Mouse (Mus musculus) midbrain, embryonic 15.5 days (tissue): ENCODE measurements at regions not wholly inside any gene's neighbourhood (a gene's known extent, or its start where the extent isn't known, plus 50 kb on each side); places are given as distances from the start of the nearest gene placed in this dataset.

Source experiments
- ATAC-seq: fragments of 200-750 bp; cut with Nextera tagmentation; replicated peaks from 2 replicates; pipeline ENCODE4 v1.8.0; 2017; ENCODE audit warnings: moderate TSS enrichment
- H3K27ac ChIP-seq: fragments of 300-500 bp; sonication (generic); 2 replicates; pipeline ENCODE4 v1.5.1; 2015; ENCODE audit warnings: mild to moderate bottlenecking, inconsistent platforms
- H3K27me3 ChIP-seq: fragments of 300-500 bp; sonication (generic); replicated peaks from 2 replicates; pipeline ENCODE4 v1.6.1; 2015; ENCODE audit warnings: inconsistent platforms
- H3K36me3 ChIP-seq: fragments of 300-500 bp; sonication (generic); replicated peaks from 2 replicates; pipeline ENCODE4 v1.6.1; 2015; ENCODE audit warnings: inconsistent platforms
- H3K4me1 ChIP-seq: fragments of 300-500 bp; sonication (generic); 2 replicates; pipeline ENCODE4 v1.6.1; 2015; ENCODE audit warnings: inconsistent platforms
- H3K4me2 ChIP-seq: fragments of 300-500 bp; sonication (generic); 2 replicates; pipeline ENCODE4 v1.6.1; 2015; ENCODE audit warnings: inconsistent platforms, mild to moderate bottlenecking, moderate library complexity
- H3K4me3 ChIP-seq: fragments of 300-500 bp; sonication (generic); 2 replicates; pipeline ENCODE4 v1.5.1; 2015; ENCODE audit warnings: mild to moderate bottlenecking, inconsistent platforms
- H3K9ac ChIP-seq: fragments of 300-500 bp; sonication (generic); 2 replicates; pipeline ENCODE4 v1.6.1; 2015; ENCODE audit warnings: mild to moderate bottlenecking, inconsistent platforms
- H3K9me3 ChIP-seq: fragments of 300-500 bp; sonication (generic); 2 replicates; pipeline ENCODE4 v1.6.1; 2016; ENCODE audit warnings: inconsistent platforms
- WGBS: fragments of 180-500 bp; shearing (Covaris S2); methylation state at CpG from one replicate; pipeline ENCODE4 v1.1.7; 2015; ENCODE audit warnings: mixed read lengths; 5-methylcytosine and 5-hydroxymethylcytosine counted together

GRCm38 (mm10) chr11:89192815-89193214 is 109.3 kb downstream of the Nog start:
- Histone ChIP-seq H3K27ac (no peak overlapping the region), H3K4me3 (no peak overlapping the region), H3K9ac (no peak overlapping the region), H3K36me3 (no peaks in the 10 kb centered on the region), H3K4me2 (no peak overlapping the region), H3K9me3 (no peaks in the 10 kb centered on the region), H3K4me1 (no peaks in the 10 kb centered on the region), H3K27me3 (no peaks in the 10 kb centered on the region)
- no peak for ATAC-seq
- WGBS = 65% methylated on average over 3 of the region's 3 CpGs

GRCm38 (mm10) chr11:89186911-89187621 is 113.4 kb downstream of the Gm525 start:
- Histone ChIP-seq H3K36me3 (no peaks in the 10 kb centered on the region), H3K27me3 (no peaks in the 10 kb centered on the region), H3K4me3 (peak overlapping the region; percentile 17), H3K4me1 (peaks cover 19% of the 10 kb centered on the region), H3K9ac (0 out of 2 replicates have a peak overlapping the region, but pooled peaks have one; percentile 10), H3K9me3 (no peaks in the 10 kb centered on the region), H3K27ac (peak overlapping the region; percentile 36; the same call in 1 of the 2 replicates), H3K4me2 (peak overlapping the region; percentile 36)
- ATAC-seq = peak; percentile 56; the same call in 1 of the 2 replicates
- 6% methylated on average over 26 of the region's 26 CpGs for WGBS

GRCm38 (mm10) chr11:89185862-89186261 is 112.2 kb downstream of the Gm525 start:
- ATAC-seq = no peak
- WGBS = 50% methylated on average over 6 of the region's 6 CpGs

GRCm38 (mm10) chr11:89181471-89181870 is 107.8 kb downstream of the Gm525 start:
- Histone ChIP-seq H3K36me3 (no peaks in the 10 kb centered on the region), H3K4me3 (no peak overlapping the region), H3K27ac (no peak overlapping the region), H3K9me3 (no peaks in the 10 kb centered on the region), H3K9ac (no peak overlapping the region), H3K4me1 (peaks cover 10% of the 10 kb centered on the region), H3K4me2 (no peak overlapping the region), H3K27me3 (no peaks in the 10 kb centered on the region)
- 79% methylated on average over 5 of the region's 5 CpGs for WGBS
- no peak for ATAC-seq

More at GRCm38 (mm10) chr11:89185862-89186261, 112.2 kb downstream of the Gm525 start:
- no peak overlapping the region for H3K27ac ChIP-seq
- H3K9ac ChIP-seq = no peak overlapping the region
- no peaks in the 10 kb centered on the region for H3K27me3 ChIP-seq
- H3K36me3 ChIP-seq = no peaks in the 10 kb centered on the region
- H3K4me2 ChIP-seq = no peak overlapping the region
- H3K4me3 ChIP-seq = no peak overlapping the region
- H3K9me3 ChIP-seq = no peaks in the 10 kb centered on the region
- peaks cover 19% of the 10 kb centered on the region for H3K4me1 ChIP-seq

- H3K27ac ChIP-seq = no peak overlapping the region
Observed at GRCm38 (mm10) chr11:89178436-89178835, 104.8 kb downstream of the Gm525 start.

GRCm38 (mm10) chr11:89175511-89175910 is 101.9 kb downstream of the Gm525 start:
- Histone ChIP-seq H3K9me3 (no peaks in the 10 kb centered on the region), H3K27ac (no peak overlapping the region), H3K4me3 (no peak overlapping the region), H3K9ac (no peak overlapping the region), H3K4me1 (no peaks in the 10 kb centered on the region; the same call in 1 of the 2 replicates), H3K36me3 (no peaks in the 10 kb centered on the region), H3K4me2 (no peak overlapping the region), H3K27me3 (peaks cover 6% of the 10 kb centered on the region; the same call in 1 of the 2 replicates)
- WGBS = 15% methylated on average over 9 of the region's 9 CpGs
- no peak for ATAC-seq

More at GRCm38 (mm10) chr11:89178436-89178835, 104.8 kb downstream of the Gm525 start:
- Histone ChIP-seq H3K27me3 (peaks cover 6% of the 10 kb centered on the region; the same call in 1 of the 2 replicates), H3K9ac (no peak overlapping the region), H3K4me1 (no peaks in the 10 kb centered on the region; the same call in 1 of the 2 replicates), H3K36me3 (no peaks in the 10 kb centered on the region), H3K4me2 (no peak overlapping the region), H3K4me3 (no peak overlapping the region), H3K9me3 (no peaks in the 10 kb centered on the region)
- no peak for ATAC-seq
- 95% methylated on average over 7 of the region's 7 CpGs for WGBS

- Histone ChIP-seq H3K9ac (no peak overlapping the region), H3K4me3 (no peak overlapping the region), H3K27me3 (peaks cover 6% of the 10 kb centered on the region; the same call in 1 of the 2 replicates), H3K9me3 (no peaks in the 10 kb centered on the region), H3K4me2 (no peak overlapping the region), H3K4me1 (no peaks in the 10 kb centered on the region; the same call in 1 of the 2 replicates), H3K27ac (no peak overlapping the region), H3K36me3 (no peaks in the 10 kb centered on the region)
- no peak for ATAC-seq
- 33% methylated on average over 6 of the region's 6 CpGs for WGBS
Observed at GRCm38 (mm10) chr11:89174967-89175366, 101.3 kb downstream of the Gm525 start.

GRCm38 (mm10) chr11:89165278-89165677 is 91.6 kb downstream of the Gm525 start:
- Histone ChIP-seq H3K27me3 (peaks cover 4% of the 10 kb centered on the region; the same call in 1 of the 2 replicates), H3K9me3 (no peaks in the 10 kb centered on the region), H3K27ac (no peak overlapping the region), H3K9ac (no peak overlapping the region), H3K4me2 (no peak overlapping the region), H3K36me3 (no peaks in the 10 kb centered on the region), H3K4me1 (no peaks in the 10 kb centered on the region), H3K4me3 (no peak overlapping the region)
- ATAC-seq = no peak
- 10% methylated on average over 6 of the region's 6 CpGs for WGBS

GRCm38 (mm10) chr11:89153466-89154406 is 80.1 kb downstream of the Gm525 start:
- H3K36me3 ChIP-seq = no peaks in the 10 kb centered on the region
- no peak overlapping the region for H3K27ac ChIP-seq
- H3K9ac ChIP-seq = no peak overlapping the region
- no peaks in the 10 kb centered on the region for H3K27me3 ChIP-seq
- H3K4me1 ChIP-seq = no peaks in the 10 kb centered on the region
- WGBS = 80% methylated on average over 13 of the region's 13 CpGs
- H3K9me3 ChIP-seq = no peaks in the 10 kb centered on the region
- H3K4me2 ChIP-seq = no peak overlapping the region
- no peak for ATAC-seq
- no peak overlapping the region for H3K4me3 ChIP-seq

- H3K4me1 ChIP-seq = no peaks in the 10 kb centered on the region
- WGBS = 94% methylated on average over 8 of the region's 8 CpGs
- no peak overlapping the region for H3K4me2 ChIP-seq
- H3K4me3 ChIP-seq = no peak overlapping the region
- no peak overlapping the region for H3K27ac ChIP-seq
- no peak overlapping the region for H3K9ac ChIP-seq
- H3K27me3 ChIP-seq = no peaks in the 10 kb centered on the region
- no peaks in the 10 kb centered on the region for H3K36me3 ChIP-seq
- H3K9me3 ChIP-seq = no peaks in the 10 kb centered on the region
- ATAC-seq = no peak
Observed at GRCm38 (mm10) chr11:89147990-89148389, 74.3 kb downstream of the Gm525 start.

GRCm38 (mm10) chr11:89145281-89145945 is 71.8 kb downstream of the Gm525 start:
- Histone ChIP-seq H3K9me3 (no peaks in the 10 kb centered on the region), H3K36me3 (no peaks in the 10 kb centered on the region), H3K27me3 (no peaks in the 10 kb centered on the region), H3K9ac (no peak overlapping the region), H3K4me1 (peaks cover 3% of the 10 kb centered on the region; the same call in 1 of the 2 replicates), H3K27ac (no peak overlapping the region), H3K4me3 (no peak overlapping the region), H3K4me2 (no peak overlapping the region)
- ATAC-seq = no peak
- WGBS = 77% methylated on average over 19 of the region's 19 CpGs
